30 mouse cellular contexts compared by ENCODE assay signal in the genomic region with DNA sequence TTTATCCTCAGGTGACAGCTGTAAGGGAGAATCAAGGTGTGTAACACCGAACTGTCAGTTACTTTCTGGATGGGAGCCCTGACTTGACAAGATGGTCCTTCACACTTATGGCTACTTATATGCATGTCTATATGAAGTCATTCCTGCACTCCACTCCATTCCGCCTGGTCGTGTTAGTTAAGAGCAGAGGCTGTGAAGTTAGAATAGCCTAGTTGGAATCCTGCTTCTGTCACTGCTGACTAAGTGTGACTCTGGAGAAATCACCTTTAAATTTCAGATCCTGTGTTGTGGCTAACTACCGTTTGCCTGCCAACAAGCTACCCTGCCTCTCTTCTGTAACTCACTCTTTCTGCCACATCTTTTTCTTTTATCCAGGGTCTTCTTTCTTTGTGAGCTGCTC.
"Had no signal": no experiment of that assay in that cellular context is flagged by ENCODE, and none has a peak within 500 bp of the region (broad histone marks: within the 10 kb centered on the region; RNA-seq: fewer than 3 reads in every experiment).

No protein-coding gene starts in this region.

- H3K27ac ChIP-seq: limb, embryonic 10.5 days; limb, embryonic 12.5 days; limb, embryonic 13.5 days; limb, embryonic 15.5 days; liver, embryonic 12.5 days; liver, embryonic 13.5 days; liver, embryonic 14.5 days; liver, embryonic 15.5 days; lung, embryonic 15.5 days; macrophage; midbrain, embryonic 10.5 days; midbrain, embryonic 12.5 days; midbrain, embryonic 13.5 days; midbrain, embryonic 15.5 days; neural tube, embryonic 12.5 days had no signal

- ATAC-seq: liver, embryonic 12.5 days; liver, postnatal 0 days; lung, postnatal 0 days; midbrain, embryonic 13.5 days; midbrain, embryonic 15.5 days; midbrain, embryonic 16.5 days had no signal

- DNase-seq: left cerebral cortex, postnatal 4 days; liver; liver, embryonic 13.5 days; liver, postnatal 0 days; lung, adult 18-20 months; lung, adult 2 months; lung, embryonic 14.5 days; lung, postnatal 10 days; lung, postnatal 14 days; lung, postnatal 36 days; lung, postnatal 4 days; midbrain, embryonic 14.5 days had no signal

- H3K4me3 ChIP-seq: limb, embryonic 10.5 days; limb, embryonic 12.5 days; limb, embryonic 13.5 days; limb, embryonic 15.5 days; liver, embryonic 12.5 days; liver, embryonic 13.5 days; liver, embryonic 15.5 days; lung, embryonic 15.5 days; megakaryocyte, embryonic 14.5 days; midbrain, embryonic 10.5 days; midbrain, embryonic 12.5 days; midbrain, embryonic 13.5 days; midbrain, embryonic 15.5 days; myocyte; neural tube, embryonic 12.5 days had no signal
